Mouse (Mus musculus) gastrocnemius, adult 18-20 months (tissue): ENCODE data around the gene Phactr1. TPM values are rescaled to one million over a fixed set of nuclear protein-coding genes. Genes with fewer than 3 reads are reported as not detected.

ENCODE experiments used
- DNase-seq: peaks from one replicate; pipeline ENCODE4 v3.0.0; 2021; ENCODE audit warnings: low spot score
- long read RNA-seq, 2 experiments: library from polyadenylated mRNA; stranded (forward); transcript quantifications; one replicate each; pipeline ENCODE4 v2.0.0; 2021
- total RNA-seq, 2 experiments: library from RNA; stranded (reverse); gene quantifications; 2 replicates each; pipeline ENCODE4 v1.2.3; 2021

Phactr1 gene
- total RNA-seq: 1 to 10 TPM; 1.1 to 1.4 TPM
- long read RNA-seq, experiment 1, partial matches to known transcripts: 1 of 1 reads
- long read RNA-seq, experiment 1, other reads (novel, unspliced or antisense): 0 of 1 reads
- long read RNA-seq, experiment 2: 0 reads

GRCm38 (mm10) chr13:42680391-42680994 lies at the start of gene Phactr1:
Phactr1 (plus strand) TSS chr13:42680623.
- DNase-seq: no peak

GRCm38 (mm10) chr13:42634908-42635307 lies 45.5 kb upstream of the Phactr1 start:
- no peak for DNase-seq

GRCm38 (mm10) chr13:42650228-42650627 lies 30.2 kb upstream of the Phactr1 start:
- DNase-seq: no peak

- no peak for DNase-seq
Measured at GRCm38 (mm10) chr13:42656643-42657315, 23.6 kb upstream of the Phactr1 start.

GRCm38 (mm10) chr13:42671651-42672290 lies 8.7 kb upstream of the Phactr1 start:
- DNase-seq: no peak

GRCm38 (mm10) chr13:42681299-42681698 lies 876 bp downstream of the Phactr1 start:
- no peak for DNase-seq

- DNase-seq: no peak
Measured at GRCm38 (mm10) chr13:42684181-42684580, 3.8 kb downstream of the Phactr1 start.

GRCm38 (mm10) chr13:42692233-42692632 lies 11.8 kb downstream of the Phactr1 start:
- DNase-seq: no peak

GRCm38 (mm10) chr13:42696641-42697040 lies 16.2 kb downstream of the Phactr1 start:
- DNase-seq: no peak

GRCm38 (mm10) chr13:42709148-42709547 lies 28.7 kb downstream of the Phactr1 start:
- DNase-seq: no peak

- DNase-seq: no peak
Measured at GRCm38 (mm10) chr13:42709611-42710331, 29.3 kb downstream of the Phactr1 start.

- no peak for DNase-seq
Measured at GRCm38 (mm10) chr13:42711510-42711909, 31.1 kb downstream of the Phactr1 start.

- no peak for DNase-seq
Measured at GRCm38 (mm10) chr13:42719401-42719800, 39.0 kb downstream of the Phactr1 start.

- no peak for DNase-seq
Measured at GRCm38 (mm10) chr13:42720135-42720534, 39.7 kb downstream of the Phactr1 start.

- no peak for DNase-seq
Measured at GRCm38 (mm10) chr13:42720648-42721047, 40.2 kb downstream of the Phactr1 start.

GRCm38 (mm10) chr13:42724011-42724410 lies 43.6 kb downstream of the Phactr1 start:
- DNase-seq: no peak

GRCm38 (mm10) chr13:42725709-42726231 lies 45.3 kb downstream of the Phactr1 start:
- DNase-seq: no peak

GRCm38 (mm10) chr13:42737486-42737885 lies 57.1 kb downstream of the Phactr1 start:
- DNase-seq: no peak

- no peak for DNase-seq
Measured at GRCm38 (mm10) chr13:42738152-42738551, 57.7 kb downstream of the Phactr1 start.

- DNase-seq: no peak
Measured at GRCm38 (mm10) chr13:42742226-42742625, 61.8 kb downstream of the Phactr1 start.

GRCm38 (mm10) chr13:42744467-42744866 lies 64.0 kb downstream of the Phactr1 start:
- DNase-seq: no peak
